Mouse (Mus musculus): ENCODE results near the gene Rpl13a. TPM values are rescaled to one million over a fixed set of nuclear protein-coding genes. Genes with fewer than 3 reads are reported as not detected.
"Not testable (repeated sequence)": the region's sequence is repeated elsewhere in the genome, so short reads cannot be mapped to it uniquely, and the experiment has no call there.

The Rpl13a gene
- polyA plus RNA-seq, 1 experiment: 2,093 TPM

GRCm38 (mm10) chr7:45123186-45123570 lies 5.4 kb downstream of the Rpl13a start:
- WGBS: 7% methylated on average over 12 of the region's 12 CpGs
- no peak for DNase-seq (ENCODE audit: low read depth, low spot score)

GRCm38 (mm10) chr7:45122561-45123185 lies 5.9 kb downstream of the Rpl13a start:
- 55% methylated on average over 15 of the region's 15 CpGs for WGBS
- no peak for DNase-seq (ENCODE audit: low read depth, low spot score)

GRCm38 (mm10) chr7:45121966-45122365 lies 6.6 kb downstream of the Rpl13a start:
- DNase-seq (ENCODE audit: low read depth, low spot score): no peak

GRCm38 (mm10) chr7:45121404-45121803 lies 7.2 kb downstream of the Rpl13a start:
- DNase-seq (ENCODE audit: low read depth, low spot score): no peak
- WGBS: 14% methylated on average over 8 of the region's 8 CpGs

- WGBS: 71% methylated on average over 5 of the region's 5 CpGs
- DNase-seq (ENCODE audit: low read depth, low spot score): no peak
Observed at GRCm38 (mm10) chr7:45119780-45120709, 8.5 kb downstream of the Rpl13a start.

- no peak for DNase-seq (ENCODE audit: low read depth, low spot score)
- 69% methylated on average over 6 of the region's 6 CpGs for WGBS
Observed at GRCm38 (mm10) chr7:45118336-45118735, 10.2 kb downstream of the Rpl13a start.

GRCm38 (mm10) chr7:45117566-45117965 lies 11.0 kb downstream of the Rpl13a start:
- 81% methylated on average over 8 of the region's 8 CpGs for WGBS
- DNase-seq (ENCODE audit: low read depth, low spot score): no peak

GRCm38 (mm10) chr7:45113476-45113875 lies 15.1 kb downstream of the Rpl13a start:
- no peak for DNase-seq (ENCODE audit: low read depth, low spot score)
- 82% methylated on average over 2 of the region's 2 CpGs for WGBS

GRCm38 (mm10) chr7:45112529-45112928 lies 16.0 kb downstream of the Rpl13a start:
- 49% methylated on average over 3 of the region's 3 CpGs for WGBS
- no peak for DNase-seq (ENCODE audit: low read depth, low spot score)

- WGBS: 52% methylated on average over 2 of the region's 2 CpGs
- DNase-seq (ENCODE audit: low read depth, low spot score): no peak
Observed at GRCm38 (mm10) chr7:45111940-45112339, 16.6 kb downstream of the Rpl13a start.

GRCm38 (mm10) chr7:45110089-45110488 lies 18.5 kb downstream of the Rpl13a start:
- WGBS: 85% methylated on average over 4 of the region's 4 CpGs
- DNase-seq (ENCODE audit: low read depth, low spot score): not testable (repeated sequence)

- DNase-seq (ENCODE audit: low read depth, low spot score): no peak
- 81% methylated on average over 5 of the region's 5 CpGs for WGBS
Observed at GRCm38 (mm10) chr7:45107052-45107645, 21.4 kb downstream of the Rpl13a start.

GRCm38 (mm10) chr7:45106441-45106840 lies 22.1 kb downstream of the Rpl13a start:
- DNase-seq (ENCODE audit: low read depth, low spot score): no peak
- 84% methylated on average over 6 of the region's 6 CpGs for WGBS

GRCm38 (mm10) chr7:45105491-45105890 lies 23.1 kb downstream of the Rpl13a start:
- no peak for DNase-seq (ENCODE audit: low read depth, low spot score)
- 27% methylated on average over 8 of the region's 8 CpGs for WGBS

GRCm38 (mm10) chr7:45104941-45105340 lies 23.6 kb downstream of the Rpl13a start:
- 78% methylated on average over 5 of the region's 5 CpGs for WGBS
- no peak for DNase-seq (ENCODE audit: low read depth, low spot score)

- WGBS: 6% methylated on average over 7 of the region's 7 CpGs
- peak; percentile 90 for DNase-seq (ENCODE audit: low read depth, low spot score)
Observed at GRCm38 (mm10) chr7:45103652-45104180, 24.8 kb downstream of the Rpl13a start, which contains the start of gene Fcgrt. TSS of gene Fcgrt (minus strand) at chr7:45103851.

GRCm38 (mm10) chr7:45102940-45103585 lies 25.5 kb downstream of the Rpl13a start:
- DNase-seq (ENCODE audit: low read depth, low spot score): no peak
- 16% methylated on average over 9 of the region's 9 CpGs for WGBS

- DNase-seq (ENCODE audit: low read depth, low spot score): no peak
- 39% methylated on average over 11 of the region's 11 CpGs for WGBS
Observed at GRCm38 (mm10) chr7:45102441-45102840, 26.1 kb downstream of the Rpl13a start.

GRCm38 (mm10) chr7:45100046-45100445 lies 28.5 kb downstream of the Rpl13a start:
- DNase-seq (ENCODE audit: low read depth, low spot score): no peak
- 91% methylated on average over 6 of the region's 6 CpGs for WGBS

Measured in large intestine, adult 2 months (tissue).